8 mouse cellular contexts compared by ENCODE assay signal in genomic region chr5:93043688-93044583, GRCm38 (mm10). TPM values are rescaled to one million over a fixed set of nuclear protein-coding genes. Genes with fewer than 3 reads are reported as not detected.
DNase-seq lines count a peak whose midpoint lies in the region; ATAC-seq and TF ChIP-seq lines count a peak whose summit lies in the region.

No protein-coding gene starts in this region.

- H3K4me1 ChIP-seq in cerebellum, adult 2 months (ENCODE audit: control insufficient read depth, insufficient read depth, low read length), result peaks cover 13% of the 10 kb centered on the region
- peaks cover 3% of the 10 kb centered on the region for H3K4me1 ChIP-seq in ES-Bruce4 (ENCODE audit: control insufficient read depth, insufficient read depth, low read length)
- peaks cover 19% of the 10 kb centered on the region for H3K4me1 ChIP-seq in forebrain, embryonic 16.5 days (replicated peaks; ENCODE audit: control insufficient read depth, insufficient read depth, low read length)

- peak overlapping the region; percentile 99 for H3K27ac ChIP-seq in cerebellum, adult 2 months (ENCODE audit: insufficient read depth, low read length)
- no peak overlapping the region for H3K27ac ChIP-seq in ES-Bruce4 (ENCODE audit: insufficient read depth, low read length)
- H3K27ac ChIP-seq in forebrain, embryonic 16.5 days (ENCODE audit: low read length), result no peak overlapping the region

- H3K4me2 ChIP-seq in forebrain, embryonic 16.5 days (ENCODE audit: low read length), result peak overlapping the region; percentile 90

- no peaks in the 10 kb centered on the region for H3K36me3 ChIP-seq in ES-Bruce4 (ENCODE audit: control insufficient read depth, insufficient read depth, low read length, poor library complexity, severe bottlenecking)
- H3K36me3 ChIP-seq in forebrain, embryonic 16.5 days (ENCODE audit: control insufficient read depth, insufficient read depth), result no peaks in the 10 kb centered on the region

- no peak for TF ChIP-seq CTCF in cerebellum, adult 2 months (IDR thresholded peaks at IDR 0.05; ENCODE audit: borderline replicate concordance, insufficient read depth, low read depth, low read length)
- TF ChIP-seq CTCF in ES-Bruce4 (IDR thresholded peaks at IDR 0.05; ENCODE audit: low read depth, low read length), result no peak

- DNase-seq in cerebellum, adult 2 months, result peak; percentile 52 to 70
- no peak for DNase-seq in cerebellum, adult 11-12 months
- peak; percentile 45 to 63 for DNase-seq in kidney, postnatal 36 days
- peak; percentile 57 for DNase-seq in neural tube, embryonic 10.5 days (ENCODE audit: extremely low spot score, low spot score)
- DNase-seq in urinary bladder, postnatal 25 days (ENCODE audit: low spot score), result no peak
- DNase-seq in spleen, adult 18-20 months, result no peak

- no peak for TF ChIP-seq EP300 in ES-Bruce4 (IDR thresholded peaks at IDR 0.05; ENCODE audit: insufficient read depth, low read depth, low read length)

- H3K9ac ChIP-seq in ES-Bruce4 (ENCODE audit: low read depth, poor library complexity, severe bottlenecking), result peak overlapping the region; percentile 39
- H3K9ac ChIP-seq in forebrain, embryonic 16.5 days (replicated peaks; ENCODE audit: low read depth, low read length), result peak overlapping the region; percentile 57

- no peak; the same call in 1 of the 2 replicates for ATAC-seq in forebrain, embryonic 16.5 days

- no peaks in the 10 kb centered on the region for H3K9me3 ChIP-seq in ES-Bruce4 (replicated peaks; ENCODE audit: control insufficient read depth, insufficient read depth, low read length, poor library complexity, severe bottlenecking)
- no peaks in the 10 kb centered on the region for H3K9me3 ChIP-seq in forebrain, embryonic 16.5 days (ENCODE audit: control insufficient read depth, low read length)

- peak overlapping the region; percentile 88 for H3K4me3 ChIP-seq in cerebellum, adult 2 months (replicated peaks; ENCODE audit: insufficient read depth, low read depth, low read length)
- peak overlapping the region; percentile 78 for H3K4me3 ChIP-seq in ES-Bruce4 (ENCODE audit: low read depth, low read length)
- H3K4me3 ChIP-seq in forebrain, embryonic 16.5 days (replicated peaks; ENCODE audit: low read length), result peak overlapping the region; percentile 52

- no peak for TF ChIP-seq POLR2A in cerebellum, adult 2 months (IDR thresholded peaks at IDR 0.05; ENCODE audit: borderline replicate concordance, insufficient read depth, low read length)
- TF ChIP-seq POLR2A in ES-Bruce4 (IDR thresholded peaks at IDR 0.05; ENCODE audit: insufficient read depth, low read length), result no peak

- WGBS in cerebellum, adult 2 months, result 1% methylated on average over 69 of the region's 69 CpGs
- WGBS in forebrain, embryonic 16.5 days, result 2% methylated on average over 66 of the region's 69 CpGs

- no peaks in the 10 kb centered on the region for H3K27me3 ChIP-seq in cerebellum, adult 2 months (ENCODE audit: control insufficient read depth, insufficient read depth, low read length)
- peaks cover 12% of the 10 kb centered on the region; the same call in 1 of the 2 replicates for H3K27me3 ChIP-seq in ES-Bruce4 (ENCODE audit: control insufficient read depth, insufficient read depth, low read length, poor library complexity, severe bottlenecking)
- peaks cover 39% of the 10 kb centered on the region for H3K27me3 ChIP-seq in forebrain, embryonic 16.5 days (replicated peaks; ENCODE audit: control insufficient read depth, insufficient read depth, low read length)

RNA-seq across cellular contexts. Expression of gene Sowahb, which starts 0.9 kb away (rescaled TPM):
- 17.0 and 19.1 TPM in 2 replicates for polyA plus RNA-seq in cerebellum, adult 2 months (2012; rRNA removed)
- polyA plus RNA-seq in ES-Bruce4 (2011; ENCODE audit: insufficient read depth, insufficient read length, low read depth, missing spikeins), result 5.3 and 6.5 TPM in 2 replicates
- polyA plus RNA-seq in forebrain, embryonic 16.5 days (2015; fragmentation: Nextera tagmentation; extraction: Ambion mirVana), result 0.06 TPM in 1 of 2 replicates, not detected in the other

RNA-seq across cellular contexts. Expression of gene Sept11, which starts 49.3 kb away (rescaled TPM):
- 74.0 and 77.7 TPM in 2 replicates for polyA plus RNA-seq in cerebellum, adult 2 months (2012; rRNA removed)
- polyA plus RNA-seq in ES-Bruce4 (2011; ENCODE audit: insufficient read depth, insufficient read length, low read depth, missing spikeins), result 187 and 194 TPM in 2 replicates
- polyA plus RNA-seq in forebrain, embryonic 16.5 days (2015; fragmentation: Nextera tagmentation; extraction: Ambion mirVana), result 175 and 198 TPM in 2 replicates

Comparison
In these comparisons a context has a peak if more than half of its experiments do, and no peak if none do; other contexts are left out.
1. DNase-seq: peak in cerebellum, adult 2 months (2 of 2), kidney, postnatal 36 days (2 of 2) and neural tube, embryonic 10.5 days (single experiment); none in cerebellum, adult 11-12 months (single experiment), urinary bladder, postnatal 25 days (single experiment) and spleen, adult 18-20 months (0 of 2).
2. Peak in every context shown above with its lines, with median percentiles within 50 percentile points of each other: H3K4me3 ChIP-seq.